Mouse (Mus musculus): ENCODE results near the gene Lrrc72. TPM values are rescaled to one million over a fixed set of nuclear protein-coding genes. Genes with fewer than 3 reads are reported as not detected.

Lrrc72 gene
- not detected in 2 replicates for polyA plus RNA-seq (2012; rRNA removed)

GRCm38 (mm10) chr12:36253298-36253697 lies at the start of gene Lrrc72:
Lrrc72 (minus strand) TSS chr12:36253398.

Other genes starting within 250 kb of the Lrrc72 start
- gene Tspan13, start 210.9 kb downstream of the Lrrc72 start, polyA plus RNA-seq (2012; rRNA removed) = 131 and 395 TPM in 2 replicates
- gene Ankmy2, start 96.3 kb downstream of the Lrrc72 start, polyA plus RNA-seq (2012; rRNA removed) = 7.5 and 9.8 TPM in 2 replicates
- 11.1 and 11.4 TPM in 2 replicates for gene Bzw2, start 95.3 kb downstream of the Lrrc72 start, polyA plus RNA-seq (2012; rRNA removed)
- 0.19 and 0.23 TPM in 2 replicates for gene Sostdc1, start 60.7 kb upstream of the Lrrc72 start, polyA plus RNA-seq (2012; rRNA removed)
- 1.4 and 1.7 TPM in 2 replicates for gene Ispd, start 128.1 kb upstream of the Lrrc72 start, polyA plus RNA-seq (2012; rRNA removed)
- 1.8 and 3.0 TPM in 2 replicates for gene D630036H23Rik, start 128.8 kb upstream of the Lrrc72 start, polyA plus RNA-seq (2012; rRNA removed)